Mouse (Mus musculus) inflammation-experienced regulatory T-cells, adult 16 weeks (primary cell): ENCODE measurements around the gene Retreg2. TPM values are rescaled to one million over a fixed set of nuclear protein-coding genes. Genes with fewer than 3 reads are reported as not detected.

Experiments used
- polyA plus RNA-seq: library from polyadenylated mRNA; unstranded; fragments of 100-300 nt; shearing (Covaris generic); gene quantifications from one replicate; pipeline ENCODE4 v1.2.1, GENCODE M21; 2017

The Retreg2 gene
- polyA plus RNA-seq: 22.9 TPM

GRCm38 (mm10) chr1:75142301-75143261 lies at the start of gene Retreg2, which contains the start of gene Cnppd1:
Retreg2 (plus strand) TSS chr1:75142778.
Cnppd1 (minus strand) TSS chr1:75142711.

GRCm38 (mm10) chr1:75124346-75125321 lies 17.9 kb upstream of the Retreg2 start, which contains the start of gene Nhej1:
Nhej1 (minus strand) TSS chr1:75125200.

GRCm38 (mm10) chr1:75133421-75134207 lies 9.0 kb upstream of the Retreg2 start, which contains the start of gene Slc23a3:
Slc23a3 (minus strand) TSS chr1:75133890.

GRCm38 (mm10) chr1:75168472-75169464 lies 26.2 kb downstream of the Retreg2 start, which contains the start of gene Zfand2b:
Zfand2b (plus strand) TSS chr1:75168646.

GRCm38 (mm10) chr1:75180105-75180590 lies 37.6 kb downstream of the Retreg2 start, which contains the start of gene Abcb6:
Abcb6 (minus strand) TSS chr1:75180392.

GRCm38 (mm10) chr1:75191622-75192402 lies 49.2 kb downstream of the Retreg2 start, which contains the start of the genes Ankzf1 and Atg9a:
Ankzf1 (plus strand) TSS chr1:75192151.
Atg9a (minus strand) TSS chr1:75192196.

Other genes with a start within 250 kb of the Retreg2 start
- not detected for gene Cryba2, start 249.6 kb upstream of the Retreg2 start, polyA plus RNA-seq
- not detected for gene Cfap65, start 207.2 kb upstream of the Retreg2 start, polyA plus RNA-seq
- 0.20 TPM for gene Ihh, start 191.1 kb upstream of the Retreg2 start, polyA plus RNA-seq
- 9.7 TPM for gene Nhej1, start 17.6 kb upstream of the Retreg2 start, polyA plus RNA-seq
- 0.23 TPM for gene Slc23a3, start 8.9 kb upstream of the Retreg2 start, polyA plus RNA-seq
- 192 TPM for gene Cnppd1, start 67 bp upstream of the Retreg2 start, polyA plus RNA-seq
- gene Zfand2b, start 25.9 kb downstream of the Retreg2 start, polyA plus RNA-seq: 77.4 TPM
- gene Abcb6, start 37.6 kb downstream of the Retreg2 start, polyA plus RNA-seq: 7.7 TPM
- gene Ankzf1, start 49.4 kb downstream of the Retreg2 start, polyA plus RNA-seq: 55.8 TPM
- gene Atg9a, start 49.4 kb downstream of the Retreg2 start, polyA plus RNA-seq: 27.1 TPM
- gene Glb1l, start 68.0 kb downstream of the Retreg2 start, polyA plus RNA-seq: 18.8 TPM
- 104 TPM for gene Stk16, start 68.1 kb downstream of the Retreg2 start, polyA plus RNA-seq
- 331 TPM for gene Tuba4a, start 77.1 kb downstream of the Retreg2 start, polyA plus RNA-seq
- not detected for gene A630095N17Rik, start 89.3 kb downstream of the Retreg2 start, polyA plus RNA-seq
- 39.6 TPM for gene Dnajb2, start 93.6 kb downstream of the Retreg2 start, polyA plus RNA-seq
- not detected for gene Ptprn, start 121.7 kb downstream of the Retreg2 start, polyA plus RNA-seq
- gene Resp18, start 135.6 kb downstream of the Retreg2 start, polyA plus RNA-seq: not detected
- 90.7 TPM for gene Dnpep, start 175.2 kb downstream of the Retreg2 start, polyA plus RNA-seq
- 0.22 TPM for gene Des, start 217.6 kb downstream of the Retreg2 start, polyA plus RNA-seq
- gene Speg, start 232.5 kb downstream of the Retreg2 start, polyA plus RNA-seq: 0.93 TPM